Mouse (Mus musculus): ENCODE results near the gene Kcnk10.

DNA sequence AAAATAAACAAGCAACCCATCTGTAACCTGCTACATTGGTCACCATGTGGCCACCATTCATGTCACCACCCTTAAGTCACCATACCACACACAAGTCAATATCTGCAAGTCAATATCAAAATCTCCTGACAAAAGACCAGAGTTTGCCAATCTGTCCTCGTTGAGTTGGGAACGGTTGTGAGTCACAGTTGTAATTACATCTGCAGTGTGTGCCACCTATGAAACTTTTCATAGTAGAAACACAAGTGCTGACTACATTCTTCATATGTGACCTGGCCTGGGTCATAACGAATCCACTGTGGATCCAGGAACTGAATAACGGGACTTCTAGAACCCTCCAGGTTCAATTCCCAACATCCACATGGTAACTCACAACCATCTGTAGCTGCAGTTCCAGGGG lies 14.8 kb downstream of the Kcnk10 start:
- TF ChIP-seq CTCF (conservative IDR thresholded peaks at IDR 0.05 in 1 of 2, IDR thresholded peaks at IDR 0.05 in 1 of 2; ENCODE audit: low read depth in 2 of 2, low read length in 2 of 2) = no peak
- TF ChIP-seq HCFC1 (IDR thresholded peaks at IDR 0.05; ENCODE audit: low read depth, low read length) = no peak
- no peak for TF ChIP-seq E2F4 (IDR thresholded peaks at IDR 0.05; ENCODE audit: insufficient replicate concordance, low read depth, low read length)
- TF ChIP-seq EP300 (IDR thresholded peaks at IDR 0.05; ENCODE audit: low read length) = no peak
- no peak for TF ChIP-seq UBTF (IDR thresholded peaks at IDR 0.05; ENCODE audit: low read depth, low read length)
- no peak for TF ChIP-seq TCF12 (IDR thresholded peaks at IDR 0.05; ENCODE audit: low read depth, low read length)
- no peak for TF ChIP-seq POLR2A (IDR thresholded peaks at IDR 0.05; ENCODE audit: low read depth, low read length)
- TF ChIP-seq MAX (IDR thresholded peaks at IDR 0.05; ENCODE audit: low read length) = no peak
- TF ChIP-seq ETS1 (conservative IDR thresholded peaks at IDR 0.05; ENCODE audit: low read depth, low read length) = no peak

Measured in CH12.LX (cell line).